Mouse (Mus musculus) CD4-positive helper T cell, adult 2 months (primary cell): ENCODE results near the gene Acad9.

Source experiments
- DNase-seq: peaks from one replicate; pipeline ENCODE4 v3.0.0-alpha.2; 2012; ENCODE audit warnings: low read depth, missing footprints, low spot score

Acad9 gene

GRCm38 (mm10) chr3:36065843-36066651 is at the start of gene Acad9:
TSS of gene Acad9 (plus strand) at chr3:36065979.
- peak; percentile 95 for DNase-seq

- no peak for DNase-seq
Measured at GRCm38 (mm10) chr3:36025732-36026131, 40.0 kb upstream of the Acad9 start.

GRCm38 (mm10) chr3:36029993-36030392 is 35.8 kb upstream of the Acad9 start:
- DNase-seq = no peak

- DNase-seq = no peak
Measured at GRCm38 (mm10) chr3:36031740-36032510, 33.9 kb upstream of the Acad9 start.

- no peak for DNase-seq
Measured at GRCm38 (mm10) chr3:36044520-36044919, 21.3 kb upstream of the Acad9 start.

GRCm38 (mm10) chr3:36045086-36045485 is 20.7 kb upstream of the Acad9 start:
- DNase-seq = no peak

- no peak for DNase-seq
Measured at GRCm38 (mm10) chr3:36049106-36049505, 16.7 kb upstream of the Acad9 start.

- no peak for DNase-seq
Measured at GRCm38 (mm10) chr3:36053447-36053846, 12.3 kb upstream of the Acad9 start, which contains the start of gene Ccdc144b. TSS of gene Ccdc144b (minus strand) at chr3:36053547.

GRCm38 (mm10) chr3:36060096-36060850 is 5.5 kb upstream of the Acad9 start:
- peak; percentile 69 for DNase-seq

GRCm38 (mm10) chr3:36064592-36065061 is 1.2 kb upstream of the Acad9 start:
- DNase-seq = peak; percentile 55

GRCm38 (mm10) chr3:36065166-36065565 is 613 bp upstream of the Acad9 start:
- DNase-seq = no peak

GRCm38 (mm10) chr3:36067731-36068130 is 2.0 kb downstream of the Acad9 start:
- no peak for DNase-seq

GRCm38 (mm10) chr3:36070436-36070835 is 4.7 kb downstream of the Acad9 start:
- DNase-seq = no peak

- DNase-seq = no peak
Measured at GRCm38 (mm10) chr3:36071047-36071446, 5.3 kb downstream of the Acad9 start.

GRCm38 (mm10) chr3:36074231-36074630 is 8.5 kb downstream of the Acad9 start:
- no peak for DNase-seq

GRCm38 (mm10) chr3:36075466-36075865 is 9.7 kb downstream of the Acad9 start:
- DNase-seq = no peak

- DNase-seq = no peak
Measured at GRCm38 (mm10) chr3:36077386-36077785, 11.6 kb downstream of the Acad9 start.

- no peak for DNase-seq
Measured at GRCm38 (mm10) chr3:36079886-36080285, 14.1 kb downstream of the Acad9 start.

GRCm38 (mm10) chr3:36080741-36081140 is 15.0 kb downstream of the Acad9 start:
- no peak for DNase-seq

GRCm38 (mm10) chr3:36082843-36083242 is 17.1 kb downstream of the Acad9 start:
- no peak for DNase-seq

GRCm38 (mm10) chr3:36083381-36083780 is 17.6 kb downstream of the Acad9 start:
- no peak for DNase-seq

GRCm38 (mm10) chr3:36085394-36085793 is 19.6 kb downstream of the Acad9 start:
- no peak for DNase-seq
